Comparison of ENCODE assay signal across 8 mouse cellular contexts in the genomic region with DNA sequence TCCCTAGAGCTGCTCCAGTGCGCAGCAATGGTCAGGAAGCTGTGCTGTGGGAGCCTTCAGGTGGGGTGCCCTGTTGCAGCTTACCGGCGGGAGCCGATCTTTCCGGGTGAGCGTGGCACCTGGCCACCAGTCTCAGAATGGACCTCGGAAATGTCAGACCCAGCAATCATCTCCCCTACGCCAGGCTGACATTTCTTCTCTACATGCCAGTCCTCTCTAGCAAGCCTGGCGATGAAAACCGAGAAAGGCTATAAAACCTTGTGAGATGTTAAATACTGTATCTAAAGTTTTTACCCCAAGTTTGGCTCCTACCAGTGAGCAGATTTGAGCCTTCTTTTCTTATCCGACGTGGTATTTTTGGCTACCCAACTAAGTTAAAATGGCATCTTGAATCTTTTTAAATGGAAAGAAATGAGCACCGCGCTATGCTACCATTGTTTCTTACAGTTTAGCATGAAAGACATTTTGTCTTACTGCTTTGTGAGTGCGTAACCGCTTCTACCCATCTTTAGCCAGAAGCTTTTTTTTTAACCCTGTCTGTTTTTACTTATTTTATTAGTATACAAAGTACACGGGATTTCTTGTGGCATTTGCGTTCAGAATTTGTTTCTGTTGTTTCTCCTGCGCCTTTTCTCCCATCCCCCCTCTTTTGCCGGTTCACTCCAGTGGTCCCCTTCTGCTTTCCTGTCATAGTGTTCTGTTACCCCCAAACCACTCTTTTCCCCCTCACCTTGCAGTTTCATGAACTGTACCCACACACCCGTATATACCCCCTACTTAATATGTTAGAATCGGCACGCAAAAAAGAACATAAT. TPM values are rescaled to one million over a fixed set of nuclear protein-coding genes. Genes with fewer than 3 reads are reported as not detected.
DNase-seq lines count a peak whose midpoint lies in the region; ATAC-seq and TF ChIP-seq lines count a peak whose summit lies in the region.

No protein-coding gene starts in this region.

- 9% methylated on average over 23 of the region's 23 CpGs for WGBS in cerebellum, adult 2 months
- 10% methylated on average over 23 of the region's 23 CpGs for WGBS in limb, embryonic 14.5 days

- H3K4me2 ChIP-seq in limb, embryonic 14.5 days (replicated peaks; ENCODE audit: low read depth, low read length, severe bottlenecking): peak overlapping the region; percentile 68

- TF ChIP-seq POLR2A in cerebellum, adult 2 months (IDR thresholded peaks at IDR 0.05; ENCODE audit: borderline replicate concordance, insufficient read depth, low read length): no peak
- no peak for TF ChIP-seq POLR2A in limb, embryonic 14.5 days (IDR thresholded peaks at IDR 0.05; ENCODE audit: borderline replicate concordance, extremely low read depth, insufficient read depth, insufficient read length)

- peak overlapping the region; percentile 59 for H3K9ac ChIP-seq in limb, embryonic 14.5 days (ENCODE audit: low read depth, low read length, severe bottlenecking)

- no peak for ATAC-seq in limb, embryonic 14.5 days (ENCODE audit: low FRiP score, low read depth)
- ATAC-seq in frontal cortex, adult (ENCODE audit: low TSS enrichment): no peak

- H3K4me3 ChIP-seq in cerebellum, adult 2 months (replicated peaks; ENCODE audit: insufficient read depth, low read depth, low read length): peak overlapping the region; percentile 89
- peak overlapping the region; percentile 65 for H3K4me3 ChIP-seq in limb, embryonic 14.5 days (replicated peaks; ENCODE audit: low read length)

- H3K9me3 ChIP-seq in limb, embryonic 14.5 days (ENCODE audit: control insufficient read depth, low read length): no peaks in the 10 kb centered on the region

- H3K36me3 ChIP-seq in limb, embryonic 14.5 days (ENCODE audit: control insufficient read depth, insufficient read depth, low read length): no peaks in the 10 kb centered on the region

- TF ChIP-seq CTCF in cerebellum, adult 2 months (IDR thresholded peaks at IDR 0.05; ENCODE audit: borderline replicate concordance, insufficient read depth, low read depth, low read length): no peak

- peak in 1 of 2 experiments; percentile 22 for DNase-seq in cerebellum, adult 2 months
- DNase-seq in cerebellum, adult 8-10 months: no peak
- peak; percentile 20 for DNase-seq in thymus, postnatal 14 days
- DNase-seq in thymus, postnatal 4 days: no peak
- DNase-seq in limb, embryonic 14.5 days (ENCODE audit: low spot score): no peak
- no peak for DNase-seq in ovary, postnatal 10 days (ENCODE audit: low spot score)
- no peak for DNase-seq in thymus, postnatal 25 days

- H3K27ac ChIP-seq in cerebellum, adult 2 months (ENCODE audit: insufficient read depth, low read length): peak overlapping the region; percentile 87
- H3K27ac ChIP-seq in limb, embryonic 14.5 days (replicated peaks; ENCODE audit: low read depth, low read length): peak overlapping the region; percentile 59; the same call in 1 of the 2 replicates

- no peaks in the 10 kb centered on the region for H3K27me3 ChIP-seq in cerebellum, adult 2 months (ENCODE audit: control insufficient read depth, insufficient read depth, low read length)
- 0 out of 2 replicates have a peak, but pooled peaks cover 5% of the 10 kb centered on the region for H3K27me3 ChIP-seq in limb, embryonic 14.5 days (ENCODE audit: control insufficient read depth, insufficient read depth, low read length)

- H3K4me1 ChIP-seq in cerebellum, adult 2 months (ENCODE audit: control insufficient read depth, insufficient read depth, low read length): no peaks in the 10 kb centered on the region; the same call in 1 of the 2 replicates
- H3K4me1 ChIP-seq in limb, embryonic 14.5 days (ENCODE audit: control insufficient read depth, insufficient read depth, low read length): 0 out of 2 replicates have a peak, but pooled peaks cover 2% of the 10 kb centered on the region

RNA-seq across cellular contexts. Expression of gene Tsga10, which starts 0.6 kb away (rescaled TPM):
- polyA plus RNA-seq in cerebellum, adult 2 months (2012; rRNA removed): 7.3 and 7.5 TPM in 2 replicates
- 5.1 and 6.1 TPM in 2 replicates for polyA plus RNA-seq in limb, embryonic 14.5 days (2012; rRNA removed)
- polyA plus RNA-seq in limb, embryonic 14.5 days (2014; fragmentation: Nextera tagmentation; extraction: Ambion mirVana): 4.9 and 5.2 TPM in 2 replicates

RNA-seq across cellular contexts. Expression of gene Lipt1, which starts 5.9 kb away (rescaled TPM):
- 5.8 and 5.9 TPM in 2 replicates for polyA plus RNA-seq in cerebellum, adult 2 months (2012; rRNA removed)
- 4.8 and 6.4 TPM in 2 replicates for polyA plus RNA-seq in limb, embryonic 14.5 days (2012; rRNA removed)
- 8.8 and 9.5 TPM in 2 replicates for polyA plus RNA-seq in limb, embryonic 14.5 days (2014; fragmentation: Nextera tagmentation; extraction: Ambion mirVana)

RNA-seq across cellular contexts. Expression of gene Mitd1, which starts 24.6 kb away (rescaled TPM):
- 14.8 and 17.8 TPM in 2 replicates for polyA plus RNA-seq in cerebellum, adult 2 months (2012; rRNA removed)
- 22.1 and 30.5 TPM in 2 replicates for polyA plus RNA-seq in limb, embryonic 14.5 days (2012; rRNA removed)
- polyA plus RNA-seq in limb, embryonic 14.5 days (2014; fragmentation: Nextera tagmentation; extraction: Ambion mirVana): 26.8 and 27.6 TPM in 2 replicates

RNA-seq across cellular contexts. Expression of gene Mrpl30, which starts 24.7 kb away (rescaled TPM):
- polyA plus RNA-seq in cerebellum, adult 2 months (2012; rRNA removed): 123 and 132 TPM in 2 replicates
- polyA plus RNA-seq in limb, embryonic 14.5 days (2012; rRNA removed): 85.0 and 124 TPM in 2 replicates
- polyA plus RNA-seq in limb, embryonic 14.5 days (2014; fragmentation: Nextera tagmentation; extraction: Ambion mirVana): 270 and 275 TPM in 2 replicates

RNA-seq across cellular contexts. Expression of gene Lyg2, which starts 50.7 kb away (rescaled TPM):
- 0.05 and 0.13 TPM in 2 replicates for polyA plus RNA-seq in cerebellum, adult 2 months (2012; rRNA removed)
- not detected in 2 replicates for polyA plus RNA-seq in limb, embryonic 14.5 days (2012; rRNA removed)
- polyA plus RNA-seq in limb, embryonic 14.5 days (2014; fragmentation: Nextera tagmentation; extraction: Ambion mirVana): not detected in 2 replicates
